Mouse (Mus musculus) C2C12 (cell line): ENCODE measurements around the gene Ism2.

ENCODE experiments used
- CEBPB ChIP-seq: IDR thresholded peaks from one replicate; pipeline ENCODE4 v1.6.1; 2011; ENCODE audit warnings: low read depth, mild to moderate bottlenecking, control low read depth, moderate library complexity
- CTCF ChIP-seq: IDR thresholded peaks from one replicate; pipeline ENCODE4 v1.5.1; 2011; ENCODE audit not compliant: control insufficient read depth, insufficient read depth, insufficient read length
- MAX ChIP-seq: IDR thresholded peaks from one replicate; pipeline ENCODE4 v1.6.1; 2011; ENCODE audit warnings: mild to moderate bottlenecking, control low read depth
- MYOD1 ChIP-seq: IDR thresholded peaks from one replicate; pipeline ENCODE4 v1.6.1; 2011; ENCODE audit warnings: low read depth; ENCODE audit not compliant: control insufficient read depth, insufficient read length
- MYOG ChIP-seq: IDR thresholded peaks from one replicate; pipeline ENCODE4 v1.6.1; 2011; ENCODE audit not compliant: control insufficient read depth, insufficient read length; ENCODE audit errors: extremely low read depth
- USF1 ChIP-seq: IDR thresholded peaks from one replicate; pipeline ENCODE4 v1.6.1; 2011; ENCODE audit warnings: low read depth, mild to moderate bottlenecking, control low read depth, moderate library complexity

GRCm38 (mm10) chr12:87274853-87275831 is 24.4 kb downstream of the Ism2 start:
- TF ChIP-seq CTCF (no peak), USF1 (no peak), MYOG (no peak), MYOD1 (no peak), MAX (no peak), CEBPB (no peak)
